Mouse (Mus musculus): ENCODE data around the gene Frg2f1.
A peak's percentile ranks its signal among the peaks of the same experiment; 100 is the strongest.

The Frg2f1 gene

DNA sequence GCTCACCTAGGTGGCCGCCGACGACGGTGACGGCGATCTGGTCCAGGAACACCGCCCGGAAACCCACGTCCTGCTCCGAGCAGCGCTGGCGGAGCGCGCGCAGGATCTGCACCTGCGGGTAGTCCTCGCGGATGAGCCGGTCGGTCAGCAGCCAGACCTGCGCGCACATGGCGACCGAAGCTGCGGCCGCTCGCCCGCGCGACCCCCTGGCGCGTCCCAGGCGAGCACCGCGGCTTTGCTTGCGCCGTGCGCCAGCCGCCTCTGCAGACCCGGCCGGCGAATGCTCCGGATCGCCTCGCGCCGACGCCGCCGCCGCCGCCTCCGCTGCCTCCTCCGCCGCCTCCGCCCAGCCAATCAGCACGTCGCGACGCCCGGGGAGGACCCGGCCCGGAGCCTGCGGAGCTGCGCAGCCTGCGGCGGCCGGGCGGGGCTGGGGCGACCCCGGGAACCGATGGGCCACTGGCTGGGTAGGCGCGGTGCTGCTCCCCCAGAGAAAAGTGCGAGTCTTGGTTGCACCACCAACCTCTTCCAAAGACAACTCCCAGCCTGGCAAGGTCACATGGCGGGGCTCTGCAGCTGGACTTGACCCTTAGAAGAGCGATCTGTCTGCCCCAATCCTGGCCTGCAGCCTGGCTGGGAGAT lies 46.9 kb downstream of the Frg2f1 start, which contains the start of gene Rimkla:
Gene Rimkla (minus strand): TSS at position 338 of the 642 bp plus-strand sequence.
- peak; percentile 6 to 44 for DNase-seq (ENCODE audit: low spot score in 2 of 2)

DNA sequence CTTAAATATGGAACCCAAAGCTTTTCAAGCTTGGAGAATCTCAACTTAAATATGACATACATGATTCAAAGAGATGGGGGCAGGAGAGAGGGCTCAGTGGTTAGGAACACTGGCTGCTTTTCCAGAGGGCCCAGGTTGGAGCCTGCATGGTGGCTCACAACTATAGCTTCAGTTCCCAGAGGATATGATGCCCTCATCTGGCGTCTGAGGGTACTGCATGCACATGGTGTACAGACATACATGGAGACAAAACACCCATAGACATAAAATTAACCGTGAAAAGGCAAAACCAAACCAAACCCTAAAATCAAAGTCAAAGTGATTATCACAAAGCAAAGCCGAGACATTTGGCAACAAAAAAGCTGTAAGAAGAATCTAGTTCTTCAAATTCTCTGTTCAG lies 48.5 kb downstream of the Frg2f1 start:
- no peak for DNase-seq (ENCODE audit: low spot score in 2 of 2)

DNA sequence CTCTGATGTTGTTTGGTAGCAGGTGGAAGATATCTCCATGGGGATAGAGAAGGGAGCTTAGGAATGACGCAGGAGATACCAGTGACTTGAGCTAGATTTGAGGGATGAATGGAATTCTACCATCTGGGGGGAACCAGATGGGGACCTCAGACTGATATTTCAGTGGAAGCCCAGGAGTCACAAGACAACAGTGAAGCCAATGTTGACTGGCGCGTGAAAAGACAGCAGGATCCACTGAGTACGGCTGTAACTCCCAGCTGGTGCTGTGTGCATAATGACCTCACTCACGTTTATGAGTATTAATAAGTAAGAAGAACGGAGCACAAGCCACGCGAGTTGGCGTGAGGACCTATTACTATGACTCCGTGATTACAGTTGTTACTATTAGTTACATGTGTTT lies 49.7 kb downstream of the Frg2f1 start:
- no peak for DNase-seq (ENCODE audit: low spot score in 2 of 2)

DNA sequence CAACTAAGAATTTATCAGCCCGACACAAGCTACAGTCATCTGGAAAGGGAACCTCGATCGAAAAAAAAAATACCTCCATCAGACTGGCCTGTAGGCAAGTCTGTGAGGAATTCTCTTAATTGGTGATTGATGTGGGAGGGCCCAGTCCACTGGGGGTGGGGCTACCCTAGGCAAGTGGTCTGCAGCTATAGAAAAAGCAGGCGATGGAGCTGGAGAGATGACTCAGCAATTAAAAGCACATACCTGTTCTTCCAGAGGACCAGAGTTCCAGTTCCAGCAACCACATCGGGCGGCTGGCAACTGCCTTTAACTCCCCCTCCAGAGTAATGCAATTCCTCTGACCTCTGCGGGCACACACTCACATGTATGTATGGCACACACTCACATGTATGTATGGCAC lies 54.4 kb downstream of the Frg2f1 start:
- no peak for DNase-seq (ENCODE audit: low spot score in 2 of 2)

DNA sequence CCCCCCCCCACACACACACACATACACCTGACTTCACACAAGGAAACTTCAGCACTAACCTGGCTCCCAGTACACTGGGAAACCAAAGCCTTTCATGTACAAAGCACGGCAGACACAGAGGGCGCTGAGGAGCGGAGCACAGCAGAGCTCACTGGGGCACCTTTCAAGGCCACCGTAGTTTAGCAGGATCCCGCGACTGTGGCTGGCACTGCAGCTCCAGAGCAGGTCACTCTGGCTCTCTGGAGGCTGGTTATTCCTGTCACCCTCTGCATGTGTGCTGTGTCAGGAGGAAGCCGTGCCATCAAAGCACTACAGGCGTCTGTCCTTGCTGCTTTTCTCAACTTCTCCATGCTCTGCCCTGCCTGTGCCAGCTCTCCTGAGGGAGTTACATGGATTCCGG lies 56.3 kb downstream of the Frg2f1 start:
- DNase-seq (ENCODE audit: low spot score in 2 of 2): no peak

Measured in urinary bladder, postnatal 36 days (tissue).